Mouse (Mus musculus): ENCODE results near the gene Ncoa1. TPM values are rescaled to one million over a fixed set of nuclear protein-coding genes. Genes with fewer than 3 reads are reported as not detected.

Gene Ncoa1
- polyA plus RNA-seq, 1 experiment from 2014 or later: 21.0 TPM

GRCm38 (mm10) chr12:4201454-4202200, 275.4 kb downstream of the Ncoa1 start:
- Histone ChIP-seq H3K4me3 (replicated peaks; ENCODE audit: low read length) (no peak overlapping the region), H3K27me3 (replicated peaks; ENCODE audit: control insufficient read depth, insufficient read depth, low read length) (no peaks in the 10 kb centered on the region), H3K36me3 (ENCODE audit: control insufficient read depth, insufficient read depth) (peaks cover 10% of the 10 kb centered on the region; the same call in 1 of the 2 replicates), H3K4me1 (replicated peaks; ENCODE audit: control insufficient read depth, insufficient read depth, low read length) (no peaks in the 10 kb centered on the region), H3K9me3 (ENCODE audit: control insufficient read depth, low read length) (no peaks in the 10 kb centered on the region), H3K27ac (ENCODE audit: low read length) (no peak overlapping the region), H3K9ac (replicated peaks; ENCODE audit: low read depth, low read length) (no peak overlapping the region), H3K4me2 (ENCODE audit: low read length) (no peak overlapping the region)
- no peak for ATAC-seq
- WGBS: 87% methylated on average over 13 of the region's 13 CpGs

GRCm38 (mm10) chr12:4199271-4199670, 277.7 kb downstream of the Ncoa1 start:
- H3K27ac ChIP-seq (ENCODE audit: low read length): no peak overlapping the region
- H3K4me2 ChIP-seq (ENCODE audit: low read length): no peak overlapping the region
- no peaks in the 10 kb centered on the region for H3K27me3 ChIP-seq (replicated peaks; ENCODE audit: control insufficient read depth, insufficient read depth, low read length)
- no peaks in the 10 kb centered on the region for H3K4me1 ChIP-seq (replicated peaks; ENCODE audit: control insufficient read depth, insufficient read depth, low read length)
- no peak overlapping the region for H3K4me3 ChIP-seq (replicated peaks; ENCODE audit: low read length)
- H3K9me3 ChIP-seq (ENCODE audit: control insufficient read depth, low read length): no peaks in the 10 kb centered on the region
- H3K36me3 ChIP-seq (ENCODE audit: control insufficient read depth, insufficient read depth): peaks cover 2% of the 10 kb centered on the region; the same call in 1 of the 2 replicates
- 97% methylated on average over 11 of the region's 11 CpGs for WGBS
- no peak for ATAC-seq
- no peak overlapping the region for H3K9ac ChIP-seq (replicated peaks; ENCODE audit: low read depth, low read length)

- H3K36me3 ChIP-seq (ENCODE audit: control insufficient read depth, insufficient read depth): peaks cover 2% of the 10 kb centered on the region; the same call in 1 of the 2 replicates
- ATAC-seq: no peak
- 97% methylated on average over 4 of the region's 4 CpGs for WGBS
Observed at GRCm38 (mm10) chr12:4198702-4199101, 278.3 kb downstream of the Ncoa1 start.

More at GRCm38 (mm10) chr12:4198702-4199101, 278.3 kb downstream of the Ncoa1 start:
- H3K4me3 ChIP-seq (replicated peaks; ENCODE audit: low read length): no peak overlapping the region
- H3K9me3 ChIP-seq (ENCODE audit: control insufficient read depth, low read length): no peaks in the 10 kb centered on the region
- no peak overlapping the region for H3K4me2 ChIP-seq (ENCODE audit: low read length)
- no peaks in the 10 kb centered on the region for H3K27me3 ChIP-seq (replicated peaks; ENCODE audit: control insufficient read depth, insufficient read depth, low read length)
- H3K4me1 ChIP-seq (replicated peaks; ENCODE audit: control insufficient read depth, insufficient read depth, low read length): no peaks in the 10 kb centered on the region
- H3K27ac ChIP-seq (ENCODE audit: low read length): no peak overlapping the region
- no peak overlapping the region for H3K9ac ChIP-seq (replicated peaks; ENCODE audit: low read depth, low read length)

Other genes starting within 250 kb of the Ncoa1 start
- 4.8 and 4.9 TPM in 2 replicates for gene Ptrhd1, start 243.2 kb downstream of the Ncoa1 start, polyA plus RNA-seq (2015; fragmentation: Nextera tagmentation; extraction: Ambion mirVana)
- 9.1 and 11.3 TPM in 2 replicates for gene Cenpo, start 242.9 kb downstream of the Ncoa1 start, polyA plus RNA-seq (2015; fragmentation: Nextera tagmentation; extraction: Ambion mirVana)
- 21.4 and 24.9 TPM in 2 replicates for gene Itsn2, start 115.5 kb upstream of the Ncoa1 start, polyA plus RNA-seq (2015; fragmentation: Nextera tagmentation; extraction: Ambion mirVana)
- not detected in 2 replicates for gene Gm3625, start 115.7 kb upstream of the Ncoa1 start, polyA plus RNA-seq (2015; fragmentation: Nextera tagmentation; extraction: Ambion mirVana)